Mouse (Mus musculus) liver, embryonic 14.5 days (tissue): Measurements from ENCODE around the gene Bend4. TPM values are rescaled to one million over a fixed set of nuclear protein-coding genes. Genes with fewer than 3 reads are reported as not detected.

Source experiments
- ATAC-seq: fragments of 200-750 bp; cut with Nextera tagmentation; 2 replicates; pipeline ENCODE4 v1.8.0; 2017; ENCODE audit warnings: moderate number of reproducible peaks, mild to moderate bottlenecking, moderate library complexity; ENCODE audit not compliant: insufficient read depth
- DNase-seq, 3 experiments: peaks; one replicate each; pipeline ENCODE4 v3.0.0-alpha.2; 2012 to 2013; ENCODE audit warnings: low read depth in 3 of 3, low spot score in 3 of 3
- H3K27ac ChIP-seq: fragments of 300-500 bp; sonication (generic); 2 replicates; pipeline ENCODE4 v1.5.1; 2014; ENCODE audit warnings: moderate library complexity, mild to moderate bottlenecking, control low read depth, inconsistent platforms
- H3K27me3 ChIP-seq: fragments of 300-500 bp; sonication (generic); 2 replicates; pipeline ENCODE4 v1.6.1; 2014; ENCODE audit warnings: mild to moderate bottlenecking, low read length, moderate library complexity; ENCODE audit not compliant: control insufficient read depth, insufficient read depth
- H3K36me3 ChIP-seq: fragments of 300-500 bp; sonication (generic); replicated peaks from 2 replicates; pipeline ENCODE4 v1.6.1; 2014; ENCODE audit warnings: low read depth; ENCODE audit not compliant: control insufficient read depth, insufficient read depth
- H3K4me1 ChIP-seq, 2 experiments: fragments of 200-500 bp in 1 of 2; fragments of 300-500 bp in 1 of 2; sonication (generic) in 1 of 2; replicated peaks; 2 replicates each; pipeline ENCODE4 v1.6.1; 2012 to 2014; ENCODE audit warnings: antibody characterized with exemption in 1 of 2, inconsistent platforms in 1 of 2, low read length in 1 of 2; ENCODE audit not compliant: control insufficient read depth in 2 of 2, insufficient read depth in 2 of 2
- H3K4me2 ChIP-seq: fragments of 300-500 bp; sonication (generic); 2 replicates; pipeline ENCODE4 v1.6.1; 2014; ENCODE audit warnings: low read depth, mild to moderate bottlenecking, control low read depth, moderate library complexity
- H3K4me3 ChIP-seq, 2 experiments: fragments of 200-500 bp in 1 of 2; fragments of 300-500 bp in 1 of 2; sonication (generic) in 1 of 2; 2 replicates each; pipeline ENCODE4 v1.5.1; 2012 to 2014; ENCODE audit warnings: low read depth in 2 of 2, low read length in 2 of 2, mild to moderate bottlenecking in 2 of 2, control low read depth in 1 of 2, inconsistent platforms in 1 of 2, moderate library complexity in 1 of 2; ENCODE audit not compliant: insufficient read depth in 1 of 2
- H3K9ac ChIP-seq: fragments of 300-500 bp; sonication (generic); replicated peaks from 2 replicates; pipeline ENCODE4 v1.6.1; 2014; ENCODE audit warnings: mild to moderate bottlenecking, control low read depth, moderate library complexity
- H3K9me3 ChIP-seq: fragments of 300-500 bp; sonication (generic); 2 replicates; pipeline ENCODE4 v1.6.1; 2016; ENCODE audit warnings: low read length, mixed read lengths; ENCODE audit not compliant: control insufficient read depth
- CTCF ChIP-seq: IDR thresholded peaks from 2 replicates; pipeline ENCODE4 v1.5.1; 2016; ENCODE audit warnings: antibody characterized with exemption, low read depth, control low read depth
- EP300 ChIP-seq: IDR thresholded peaks from 2 replicates; pipeline ENCODE4 v1.6.1; 2016; ENCODE audit warnings: antibody characterized with exemption, low read depth
- WGBS: fragments of 180-500 bp; shearing (Covaris S2); extraction: QIAGEN DNeasy Blood & Tissue Kit; methylation state at CpG from one replicate; pipeline ENCODE4 v1.1.7; 2014; ENCODE audit not compliant: insufficient replicate concordance; 5-methylcytosine and 5-hydroxymethylcytosine counted together
- polyA plus RNA-seq, 2 experiments: library from polyadenylated mRNA; depleted of rRNA in 1 of 2; stranded (reverse) in 1 of 2; unstranded in 1 of 2; fragments of >200 nt; fragmentation: Nextera tagmentation in 1 of 2; extraction: Ambion mirVana in 1 of 2; gene quantifications; 2 replicates each; pipeline versions ENCODE4 v1.2.1 to v1.2.3; 2012 to 2014

Bend4 gene
- polyA plus RNA-seq, 2 experiments = 0.27 to 0.50 TPM

GRCm38 (mm10) chr5:67426478-67427442 lies 1.4 kb downstream of the Bend4 start:
- Histone ChIP-seq H3K27ac (no peak overlapping the region), H3K27me3 (peaks cover 43% of the 10 kb centered on the region), H3K4me2 (peak overlapping the region; percentile 69), H3K4me3 (peak overlapping the region; percentile 55), H3K9me3 (no peaks in the 10 kb centered on the region), H3K36me3 (no peaks in the 10 kb centered on the region), H3K9ac (no peak overlapping the region), H3K4me1 (no peaks in the 10 kb centered on the region)
- ATAC-seq = no peak; the same call in 1 of the 2 replicates
- no peak for DNase-seq
- TF ChIP-seq CTCF (no peak), EP300 (no peak)
- 1% methylated on average over 107 of the region's 121 CpGs for WGBS

- no peak overlapping the region for H3K4me3 ChIP-seq
- WGBS = 23% methylated on average over 5 of the region's 5 CpGs
- TF ChIP-seq CTCF (no peak), EP300 (no peak)
These were observed 2.1 kb downstream of the Bend4 start for GRCm38 (mm10) chr5:67426011-67426410.

GRCm38 (mm10) chr5:67424636-67425035 lies 3.5 kb downstream of the Bend4 start:
- no peak for DNase-seq
- Histone ChIP-seq H3K27ac (no peak overlapping the region), H3K36me3 (no peaks in the 10 kb centered on the region), H3K27me3 (peaks cover 39% of the 10 kb centered on the region), H3K4me2 (no peak overlapping the region), H3K4me3 (no peak overlapping the region), H3K9ac (no peak overlapping the region), H3K4me1 (no peaks in the 10 kb centered on the region), H3K9me3 (no peaks in the 10 kb centered on the region)
- no peak for ATAC-seq
- 40% methylated on average over 3 of the region's 3 CpGs for WGBS
- TF ChIP-seq CTCF (no peak), EP300 (no peak)

More at GRCm38 (mm10) chr5:67426011-67426410, 2.1 kb downstream of the Bend4 start:
- Histone ChIP-seq H3K4me1 (no peaks in the 10 kb centered on the region), H3K36me3 (no peaks in the 10 kb centered on the region), H3K27me3 (peaks cover 43% of the 10 kb centered on the region), H3K27ac (no peak overlapping the region), H3K9ac (no peak overlapping the region), H3K4me2 (peak overlapping the region; percentile 69), H3K9me3 (no peaks in the 10 kb centered on the region)
- ATAC-seq (no peak), DNase-seq (no peak)

GRCm38 (mm10) chr5:67423963-67424362 lies 4.1 kb downstream of the Bend4 start:
- Histone ChIP-seq H3K27ac (no peak overlapping the region), H3K9me3 (no peaks in the 10 kb centered on the region), H3K36me3 (no peaks in the 10 kb centered on the region), H3K27me3 (peaks cover 39% of the 10 kb centered on the region), H3K9ac (no peak overlapping the region), H3K4me2 (no peak overlapping the region), H3K4me1 (no peaks in the 10 kb centered on the region), H3K4me3 (no peak overlapping the region)
- 74% methylated on average over 2 of the region's 2 CpGs for WGBS
- ATAC-seq = no peak
- DNase-seq = no peak
- TF ChIP-seq EP300 = no peak
- TF ChIP-seq CTCF = no peak

DNA sequence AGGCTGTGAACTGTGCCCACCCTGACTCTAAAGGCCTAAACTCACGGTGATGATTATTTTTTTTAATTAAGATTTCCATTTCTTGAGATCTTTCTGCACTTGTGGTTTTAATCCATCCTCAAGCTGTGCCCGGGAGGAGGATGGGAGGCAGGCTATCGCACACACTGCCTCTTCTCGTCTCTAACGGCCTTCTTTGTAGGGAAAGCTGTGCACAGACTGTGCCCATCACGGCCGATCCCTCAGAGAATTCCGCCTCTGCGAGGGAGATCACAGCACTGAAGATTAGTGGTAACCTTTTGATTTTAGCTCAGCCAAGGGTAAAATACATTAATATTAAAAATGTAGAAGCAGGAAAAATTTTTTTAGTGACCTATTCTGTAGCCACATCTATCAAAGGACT lies 4.8 kb downstream of the Bend4 start:
- 79% methylated on average over 9 of the region's 9 CpGs for WGBS

More for the DNA sequence above, 4.8 kb downstream of the Bend4 start:
- H3K36me3 ChIP-seq = no peaks in the 10 kb centered on the region
- H3K27ac ChIP-seq = no peak overlapping the region
- no peaks in the 10 kb centered on the region for H3K4me1 ChIP-seq
- H3K4me3 ChIP-seq = no peak overlapping the region
- no peak overlapping the region for H3K4me2 ChIP-seq
- no peak for ATAC-seq
- no peaks in the 10 kb centered on the region for H3K9me3 ChIP-seq
- no peak overlapping the region for H3K9ac ChIP-seq
- DNase-seq = no peak
- H3K27me3 ChIP-seq = peaks cover 33% of the 10 kb centered on the region
- no peak for TF ChIP-seq EP300
- no peak for TF ChIP-seq CTCF
